Mouse (Mus musculus) heart, postnatal 0 days (tissue): Measurements from ENCODE around the gene Fchsd2. TPM values are rescaled to one million over a fixed set of nuclear protein-coding genes. Genes with fewer than 3 reads are reported as not detected.

ENCODE experiments used
- ATAC-seq: fragments of 200-750 bp; cut with Nextera tagmentation; 2 replicates; pipeline ENCODE4 v1.8.0; 2017; ENCODE audit warnings: low read depth, moderate number of reproducible peaks, moderate library complexity; ENCODE audit not compliant: insufficient read depth
- DNase-seq: peaks from one replicate; pipeline ENCODE4 v3.0.0-alpha.2; 2016; ENCODE audit warnings: low spot score
- H3K27ac ChIP-seq: fragments of 300-500 bp; sonication (generic); 2 replicates; pipeline ENCODE4 v1.5.1; 2014; ENCODE audit warnings: low read depth, mild to moderate bottlenecking
- H3K27me3 ChIP-seq: fragments of 300-500 bp; sonication (generic); 2 replicates; pipeline ENCODE4 v1.6.1; 2014; ENCODE audit warnings: low read length, mixed read lengths; ENCODE audit not compliant: control insufficient read depth, insufficient read depth
- H3K36me3 ChIP-seq: fragments of 300-500 bp; sonication (generic); replicated peaks from 2 replicates; pipeline ENCODE4 v1.6.1; 2014; ENCODE audit warnings: low read length, mixed read lengths; ENCODE audit not compliant: control insufficient read depth, insufficient read depth
- H3K4me1 ChIP-seq: fragments of 300-500 bp; sonication (generic); 2 replicates; pipeline ENCODE4 v1.6.1; 2014; ENCODE audit warnings: antibody characterized with exemption; ENCODE audit not compliant: control insufficient read depth, insufficient read depth
- H3K4me2 ChIP-seq: fragments of 300-500 bp; sonication (generic); 2 replicates; pipeline ENCODE4 v1.6.1; 2014; ENCODE audit warnings: low read depth, mild to moderate bottlenecking, low read length, moderate library complexity
- H3K4me3 ChIP-seq: fragments of 300-500 bp; sonication (generic); 2 replicates; pipeline ENCODE4 v1.5.1; 2014; ENCODE audit warnings: low read depth, low read length
- H3K9ac ChIP-seq: fragments of 300-500 bp; sonication (generic); replicated peaks from 2 replicates; pipeline ENCODE4 v1.6.1; 2014; ENCODE audit warnings: low read depth, low read length, mixed read lengths
- H3K9me3 ChIP-seq: fragments of 300-500 bp; sonication (generic); replicated peaks from 2 replicates; pipeline ENCODE4 v1.6.1; 2016; ENCODE audit warnings: low read length; ENCODE audit not compliant: control insufficient read depth
- CTCF ChIP-seq: IDR thresholded peaks from 2 replicates; pipeline ENCODE4 v1.5.1; 2016; ENCODE audit warnings: antibody characterized with exemption, control low read depth, low read depth
- EP300 ChIP-seq: IDR thresholded peaks from 2 replicates; pipeline ENCODE4 v1.6.1; 2016; ENCODE audit warnings: antibody characterized with exemption, low read depth
- WGBS: fragments of 180-500 bp; shearing (Covaris S2); extraction: QIAGEN DNeasy Blood & Tissue Kit; methylation state at CpG from one replicate; pipeline ENCODE4 v1.1.7; 2014; 5-methylcytosine and 5-hydroxymethylcytosine counted together
- polyA plus RNA-seq: library from polyadenylated mRNA; unstranded; fragments of >200 nt; fragmentation: Nextera tagmentation; extraction: Ambion mirVana; gene quantifications from 2 replicates; pipeline ENCODE4 v1.2.1, GENCODE M21; 2015
- total RNA-seq: library from RNA; depleted of rRNA; stranded (reverse); fragments of >200 nt; gene quantifications from 2 replicates; pipeline ENCODE4 v1.2.3, GENCODE M21; 2014; ENCODE audit warnings: low replicate concordance

Fchsd2 gene
- total and polyA plus RNA-seq, 2 experiments from 2014 or later = 8.7 to 19.3 TPM

DNA sequence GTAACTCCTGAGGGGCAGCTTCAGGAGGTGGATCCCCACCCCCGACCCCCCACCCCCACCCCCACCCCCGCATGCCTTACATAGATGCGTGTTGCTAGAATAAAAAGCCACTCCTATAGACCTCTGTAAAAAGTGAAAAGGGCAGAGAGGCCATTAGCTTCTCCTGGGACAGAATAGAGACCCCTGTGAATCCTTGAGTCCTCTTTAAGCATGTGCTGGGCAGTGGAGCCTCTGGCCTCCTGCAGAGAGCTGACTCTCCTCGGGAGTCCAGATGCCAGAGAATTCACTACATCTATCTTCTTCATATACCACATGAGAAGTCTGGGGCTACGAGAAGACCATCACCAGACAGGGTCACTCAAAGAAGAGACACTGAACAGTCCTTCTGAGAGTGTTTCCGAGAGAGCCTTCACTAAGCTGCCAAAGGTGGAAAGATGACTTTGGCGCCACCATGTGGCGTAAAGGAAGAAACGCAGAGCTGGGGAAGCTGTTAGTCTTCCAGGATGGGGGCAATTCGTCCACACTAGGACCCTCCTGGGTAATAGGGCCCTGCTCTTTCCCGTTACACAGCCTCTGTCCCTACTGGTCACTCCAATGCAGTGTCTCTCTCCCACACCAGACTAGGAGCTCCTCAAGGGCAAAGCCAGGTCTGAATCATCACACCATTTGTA lies 41.0 kb upstream of the Fchsd2 start:
- no peaks in the 10 kb centered on the region for H3K9me3 ChIP-seq
- TF ChIP-seq CTCF (peak; percentile 96), EP300 (no peak)
- WGBS = 15% methylated on average over 11 of the region's 11 CpGs
- peak overlapping the region; percentile 78 for H3K27ac ChIP-seq
- H3K27me3 ChIP-seq = no peaks in the 10 kb centered on the region
- no peaks in the 10 kb centered on the region for H3K36me3 ChIP-seq
- no peak overlapping the region for H3K4me3 ChIP-seq
- peaks cover 12% of the 10 kb centered on the region for H3K4me1 ChIP-seq
- H3K9ac ChIP-seq = no peak overlapping the region
- peak; percentile 79 for DNase-seq
- H3K4me2 ChIP-seq = 0 out of 2 replicates have a peak overlapping the region, but pooled peaks have one; percentile 4
- peak; percentile 58 for ATAC-seq

- ATAC-seq = no peak
- no peak for DNase-seq
- H3K9ac ChIP-seq = no peak overlapping the region
- no peak for TF ChIP-seq EP300
- TF ChIP-seq CTCF = no peak
- H3K9me3 ChIP-seq = no peaks in the 10 kb centered on the region
- H3K27me3 ChIP-seq = no peaks in the 10 kb centered on the region
- H3K36me3 ChIP-seq = no peaks in the 10 kb centered on the region
- H3K4me3 ChIP-seq = no peak overlapping the region
- H3K4me1 ChIP-seq = peaks cover 12% of the 10 kb centered on the region
- 57% methylated on average over 2 of the region's 2 CpGs for WGBS
- H3K4me2 ChIP-seq = no peak overlapping the region
- no peak overlapping the region for H3K27ac ChIP-seq
These were observed 39.5 kb upstream of the Fchsd2 start for GRCm38 (mm10) chr7:101053136-101053535.

GRCm38 (mm10) chr7:101057309-101057708 lies 35.4 kb upstream of the Fchsd2 start:
- Histone ChIP-seq H3K36me3 (no peaks in the 10 kb centered on the region), H3K27me3 (no peaks in the 10 kb centered on the region), H3K4me2 (no peak overlapping the region), H3K9me3 (no peaks in the 10 kb centered on the region), H3K4me3 (no peak overlapping the region), H3K9ac (no peak overlapping the region), H3K27ac (no peak overlapping the region), H3K4me1 (no peaks in the 10 kb centered on the region)
- 53% methylated on average over 4 of the region's 4 CpGs for WGBS
- TF ChIP-seq CTCF (no peak), EP300 (no peak)
- ATAC-seq (no peak), DNase-seq (no peak)

DNA sequence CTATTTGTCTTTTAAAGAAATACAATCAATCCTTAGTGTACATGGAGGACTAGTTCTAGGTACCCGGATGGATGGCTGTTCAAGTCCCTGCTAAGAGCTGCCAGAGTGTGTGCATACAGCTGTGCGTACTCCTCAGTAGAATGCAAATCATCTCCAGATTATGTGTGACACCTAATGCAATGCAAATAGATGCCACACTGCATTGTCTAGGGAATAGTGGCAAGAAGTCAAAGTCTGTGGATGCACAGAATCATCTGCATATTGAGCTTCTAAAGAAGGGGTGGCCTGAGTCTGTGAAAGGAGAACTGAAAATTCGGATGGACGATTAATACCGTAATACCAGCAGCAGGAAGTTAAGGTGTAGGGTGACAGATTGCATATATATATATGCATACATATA lies 33.5 kb upstream of the Fchsd2 start:
- Histone ChIP-seq H3K9me3 (no peaks in the 10 kb centered on the region), H3K27me3 (no peaks in the 10 kb centered on the region), H3K4me3 (no peak overlapping the region), H3K27ac (no peak overlapping the region), H3K36me3 (no peaks in the 10 kb centered on the region), H3K9ac (no peak overlapping the region), H3K4me2 (no peak overlapping the region), H3K4me1 (no peaks in the 10 kb centered on the region)
- TF ChIP-seq CTCF (no peak), EP300 (no peak)
- DNase-seq = no peak
- no peak for ATAC-seq
- WGBS = 91% methylated on average over 5 of the region's 5 CpGs

DNA sequence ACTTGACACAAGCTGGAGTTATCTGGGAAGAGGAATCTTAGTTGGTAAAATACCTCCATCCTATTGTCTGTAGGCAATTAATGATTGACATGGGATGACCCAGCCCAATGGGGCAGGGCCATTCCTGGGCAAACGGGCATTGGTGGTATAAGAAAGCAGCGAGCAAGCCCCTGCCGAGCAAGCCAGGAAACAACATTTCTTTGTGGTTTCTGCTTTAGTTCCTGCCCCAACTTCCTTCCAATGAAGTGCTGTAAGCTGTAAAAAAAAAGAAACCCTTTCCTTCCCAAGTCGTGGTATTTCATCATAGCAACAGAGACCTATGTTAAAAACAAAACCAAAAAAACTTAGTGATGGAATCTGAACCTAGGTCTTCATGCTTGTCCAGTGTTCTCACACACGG lies 32.2 kb upstream of the Fchsd2 start:
- no peaks in the 10 kb centered on the region for H3K27me3 ChIP-seq
- ATAC-seq (no peak), DNase-seq (no peak)
- H3K4me2 ChIP-seq = no peak overlapping the region
- no peaks in the 10 kb centered on the region for H3K36me3 ChIP-seq
- H3K4me3 ChIP-seq = no peak overlapping the region
- no peak overlapping the region for H3K9ac ChIP-seq
- WGBS = 51% methylated on average over 5 of the region's 5 CpGs
- H3K9me3 ChIP-seq = no peaks in the 10 kb centered on the region
- H3K27ac ChIP-seq = no peak overlapping the region
- no peaks in the 10 kb centered on the region for H3K4me1 ChIP-seq
- no peak for TF ChIP-seq CTCF
- no peak for TF ChIP-seq EP300

DNA sequence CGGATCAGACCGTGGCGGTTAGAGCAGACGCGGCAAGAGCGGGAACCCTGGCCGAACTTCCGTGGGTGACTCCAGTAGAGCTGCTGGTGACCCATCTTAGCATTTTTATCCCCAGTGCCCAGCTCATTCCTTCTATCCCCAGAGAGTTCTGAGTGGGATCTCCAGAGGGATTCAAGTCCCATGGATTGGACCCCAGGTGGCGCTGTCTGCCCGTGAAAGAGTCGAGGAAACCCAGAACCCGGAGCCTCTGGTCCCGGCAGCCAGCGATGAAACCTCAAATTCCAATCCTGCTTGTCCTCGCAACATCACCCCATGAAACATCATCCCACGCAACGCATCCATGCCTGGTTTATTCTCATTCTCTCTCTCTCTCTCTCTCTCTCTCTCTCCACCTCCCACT lies 31.3 kb upstream of the Fchsd2 start:
- no peak overlapping the region for H3K27ac ChIP-seq
- no peak overlapping the region for H3K4me3 ChIP-seq
- 7% methylated on average over 17 of the region's 17 CpGs for WGBS
- no peaks in the 10 kb centered on the region for H3K27me3 ChIP-seq
- peak; percentile 71 for DNase-seq
- peak overlapping the region; percentile 41; the same call in 1 of the 2 replicates for H3K4me2 ChIP-seq
- no peaks in the 10 kb centered on the region for H3K36me3 ChIP-seq
- no peak overlapping the region for H3K9ac ChIP-seq
- TF ChIP-seq CTCF = peak; percentile 85
- no peak for TF ChIP-seq EP300
- peak; percentile 60; the same call in 1 of the 2 replicates for ATAC-seq
- H3K9me3 ChIP-seq = no peaks in the 10 kb centered on the region
- no peaks in the 10 kb centered on the region for H3K4me1 ChIP-seq
